In genomic region chr6:5455836-5456235, GRCm38 (mm10) we compare ENCODE assay signal across 37 mouse cellular contexts. TPM values are rescaled to one million over a fixed set of nuclear protein-coding genes. Genes with fewer than 3 reads are reported as not detected.
"Had no signal": no experiment of that assay in that cellular context is flagged by ENCODE, and none has a peak within 500 bp of the region (broad histone marks: within the 10 kb centered on the region; RNA-seq: fewer than 3 reads in every experiment).

No protein-coding gene starts in this region.

- H3K4me3 ChIP-seq: heart, embryonic 10.5 days; heart, embryonic 12.5 days; heart, embryonic 13.5 days; heart, embryonic 15.5 days; hindbrain, embryonic 10.5 days; hindbrain, embryonic 12.5 days; hindbrain, embryonic 13.5 days; hindbrain, embryonic 15.5 days; intestine, embryonic 15.5 days; kidney, embryonic 15.5 days; layer of hippocampus, adult 2 months; left cerebral cortex, adult 2 months had no signal

- H3K36me3 ChIP-seq: heart, embryonic 10.5 days; heart, embryonic 12.5 days; heart, embryonic 13.5 days; heart, embryonic 15.5 days; hindbrain, embryonic 10.5 days; hindbrain, embryonic 12.5 days; hindbrain, embryonic 13.5 days; hindbrain, embryonic 15.5 days; intestine, embryonic 15.5 days; kidney, embryonic 15.5 days had no signal

- H3K4me1 ChIP-seq: heart, embryonic 10.5 days; heart, embryonic 12.5 days; heart, embryonic 13.5 days; heart, embryonic 15.5 days; hindbrain, embryonic 10.5 days; hindbrain, embryonic 12.5 days; hindbrain, embryonic 13.5 days; hindbrain, embryonic 15.5 days; intestine, embryonic 15.5 days; kidney, embryonic 15.5 days had no signal

- H3K4me2 ChIP-seq: heart, embryonic 11.5 days; heart, embryonic 12.5 days; heart, embryonic 13.5 days; heart, embryonic 15.5 days; hindbrain, embryonic 12.5 days; hindbrain, embryonic 13.5 days; hindbrain, embryonic 14.5 days; hindbrain, embryonic 15.5 days; intestine, embryonic 15.5 days; kidney, embryonic 15.5 days had no signal

- H3K9me3 ChIP-seq: heart, embryonic 10.5 days; heart, embryonic 13.5 days; heart, embryonic 15.5 days; hindbrain, embryonic 10.5 days; hindbrain, embryonic 12.5 days; hindbrain, embryonic 13.5 days; hindbrain, embryonic 15.5 days; intestine, embryonic 15.5 days; kidney, embryonic 15.5 days had no signal

- H3K9ac ChIP-seq: heart, embryonic 12.5 days; heart, embryonic 13.5 days; heart, embryonic 15.5 days; hindbrain, embryonic 12.5 days; hindbrain, embryonic 13.5 days; hindbrain, embryonic 14.5 days; hindbrain, embryonic 15.5 days; intestine, embryonic 15.5 days; kidney, embryonic 15.5 days had no signal

- DNase-seq: heart, postnatal 10 days; heart, postnatal 14 days; heart, postnatal 36 days; heart, postnatal 4 days; kidney, adult 11 months; kidney, adult 18-20 months; kidney, adult 2 months; kidney, adult 8-10 months; kidney, adult 9 months; kidney, postnatal 10 days; kidney, postnatal 14 days; kidney, postnatal 25 days; kidney, postnatal 36 days; kidney, postnatal 4 days; layer of hippocampus, adult 9-11 months; layer of hippocampus, postnatal 36 days had no signal

- ATAC-seq: hindbrain, embryonic 16.5 days; hindbrain, postnatal 0 days; inflammation-experienced regulatory T-cells, adult 6 months; intestine, embryonic 15.5 days; intestine, embryonic 16.5 days; intestine, postnatal 0 days had no signal

- H3K27me3 ChIP-seq: heart, embryonic 12.5 days; heart, embryonic 13.5 days; heart, embryonic 15.5 days; hindbrain, embryonic 12.5 days; hindbrain, embryonic 13.5 days; hindbrain, embryonic 15.5 days; intestine, embryonic 15.5 days; kidney, embryonic 15.5 days had no signal

- H3K27ac ChIP-seq: heart, embryonic 10.5 days; heart, embryonic 13.5 days; heart, embryonic 15.5 days; hindbrain, embryonic 10.5 days; hindbrain, embryonic 12.5 days; hindbrain, embryonic 13.5 days; hindbrain, embryonic 14.5 days; hindbrain, embryonic 15.5 days; hindbrain, postnatal 0 days; intestine, embryonic 15.5 days; kidney, embryonic 15.5 days; kidney, postnatal 0 days; layer of hippocampus, adult 2 months; left cerebral cortex, adult 2 months had no signal

RNA-seq across cellular contexts. Expression of gene Pdk4, which starts 40.3 kb away (rescaled TPM):
- total RNA-seq: hematopoietic stem cell, adult 5-6 weeks had no signal
- polyA plus RNA-seq: inflammation-experienced regulatory T-cells, adult 6 months had no signal
